Mouse (Mus musculus) embryonic fibroblast, embryonic 13.5 days (primary cell): ENCODE results near the gene 1110032F04Rik.

Experiments
- CTCF ChIP-seq: IDR thresholded peaks from 2 replicates; pipeline ENCODE4 v1.5.1; 2011; ENCODE audit warnings: mild to moderate bottlenecking, control low read depth, low read length, moderate library complexity, borderline replicate concordance; ENCODE audit not compliant: insufficient read depth
- POLR2A ChIP-seq: IDR thresholded peaks from 2 replicates; pipeline ENCODE4 v1.6.1; 2011; ENCODE audit warnings: low read depth, mild to moderate bottlenecking, control low read depth, low read length, moderate library complexity

GRCm38 (mm10) chr3:68836857-68837499, 32.4 kb upstream of the 1110032F04Rik start:
- no peak for TF ChIP-seq CTCF
- no peak for TF ChIP-seq POLR2A
